Mouse (Mus musculus) inflammation-experienced regulatory T-cells, adult 6 months (primary cell): ENCODE results near the gene Plxdc2. TPM values are rescaled to one million over a fixed set of nuclear protein-coding genes. Genes with fewer than 3 reads are reported as not detected.

ENCODE experiments used
- ATAC-seq: one replicate; pipeline ENCODE4 v1.8.0; 2017
- polyA plus RNA-seq, 3 experiments: library from polyadenylated mRNA; unstranded; fragments of 100-300 nt; shearing (Covaris generic); gene quantifications; one replicate each; pipeline ENCODE4 v1.2.1; 2017

The Plxdc2 gene
- polyA plus RNA-seq, 3 experiments from 2014 or later, result 0.30 to 1.6 (median 1.0) TPM

- ATAC-seq, result no peak
Measured at GRCm38 (mm10) chr2:16414340-16414976, 58.4 kb downstream of the Plxdc2 start.

GRCm38 (mm10) chr2:16439030-16439429 lies 82.9 kb downstream of the Plxdc2 start:
- no peak for ATAC-seq

- no peak for ATAC-seq
Measured at GRCm38 (mm10) chr2:16442643-16443042, 86.5 kb downstream of the Plxdc2 start.

- ATAC-seq, result no peak
Measured at GRCm38 (mm10) chr2:16447936-16448335, 91.8 kb downstream of the Plxdc2 start.

GRCm38 (mm10) chr2:16450838-16451665 lies 94.9 kb downstream of the Plxdc2 start:
- no peak for ATAC-seq

GRCm38 (mm10) chr2:16451666-16452009 lies 95.5 kb downstream of the Plxdc2 start:
- ATAC-seq, result no peak

GRCm38 (mm10) chr2:16452080-16452479 lies 96.0 kb downstream of the Plxdc2 start:
- no peak for ATAC-seq

GRCm38 (mm10) chr2:16456264-16456780 lies 100.2 kb downstream of the Plxdc2 start:
- no peak for ATAC-seq

- ATAC-seq, result no peak
Measured at GRCm38 (mm10) chr2:16459490-16459889, 103.4 kb downstream of the Plxdc2 start.

- ATAC-seq, result no peak
Measured at GRCm38 (mm10) chr2:16470099-16470498, 114.0 kb downstream of the Plxdc2 start.

GRCm38 (mm10) chr2:16483943-16484342 lies 127.8 kb downstream of the Plxdc2 start:
- no peak for ATAC-seq

GRCm38 (mm10) chr2:16485970-16486369 lies 129.9 kb downstream of the Plxdc2 start:
- ATAC-seq, result no peak

GRCm38 (mm10) chr2:16491242-16491641 lies 135.1 kb downstream of the Plxdc2 start:
- no peak for ATAC-seq

- ATAC-seq, result no peak
Measured at GRCm38 (mm10) chr2:16502843-16503242, 146.7 kb downstream of the Plxdc2 start.

GRCm38 (mm10) chr2:16507540-16508230 lies 151.6 kb downstream of the Plxdc2 start:
- ATAC-seq, result no peak

- no peak for ATAC-seq
Measured at GRCm38 (mm10) chr2:16518148-16518547, 162.0 kb downstream of the Plxdc2 start.

- no peak for ATAC-seq
Measured at GRCm38 (mm10) chr2:16523427-16523826, 167.3 kb downstream of the Plxdc2 start.

GRCm38 (mm10) chr2:16532244-16532643 lies 176.1 kb downstream of the Plxdc2 start:
- ATAC-seq, result no peak

- no peak for ATAC-seq
Measured at GRCm38 (mm10) chr2:16534566-16534965, 178.5 kb downstream of the Plxdc2 start.

- ATAC-seq, result no peak
Measured at GRCm38 (mm10) chr2:16541226-16541625, 185.1 kb downstream of the Plxdc2 start.

- ATAC-seq, result no peak
Measured at GRCm38 (mm10) chr2:16545207-16545606, 189.1 kb downstream of the Plxdc2 start.

- no peak for ATAC-seq
Measured at GRCm38 (mm10) chr2:16559287-16559686, 203.2 kb downstream of the Plxdc2 start.

GRCm38 (mm10) chr2:16568263-16568662 lies 212.2 kb downstream of the Plxdc2 start:
- ATAC-seq, result peak; percentile 64
